Mouse (Mus musculus) gastrocnemius, adult 8-10 months (tissue): ENCODE measurements around the gene Acbd6. TPM values are rescaled to one million over a fixed set of nuclear protein-coding genes. Genes with fewer than 3 reads are reported as not detected.

Source experiments
- DNase-seq, 2 experiments: peaks; one replicate each; pipeline ENCODE4 v3.0.0; 2022; ENCODE audit warnings: low spot score in 2 of 2
- total RNA-seq, 4 experiments: library from RNA; stranded (reverse); gene quantifications; 2 replicates each; pipeline ENCODE4 v1.2.4; 2022

The Acbd6 gene
- total RNA-seq, 4 experiments from 2014 or later, result 51.5 to 66.7 (median 60.1) TPM

GRCm38 (mm10) chr1:155646345-155647307, 88.7 kb downstream of the Acbd6 start:
- no peak for DNase-seq

GRCm38 (mm10) chr1:155650121-155650846, 92.4 kb downstream of the Acbd6 start:
- DNase-seq, result no peak

GRCm38 (mm10) chr1:155654961-155655360, 97.0 kb downstream of the Acbd6 start:
- no peak for DNase-seq

- no peak for DNase-seq
These were observed 98.4 kb downstream of the Acbd6 start for GRCm38 (mm10) chr1:155656321-155656720.

- DNase-seq, result no peak
These were observed 106.1 kb downstream of the Acbd6 start for GRCm38 (mm10) chr1:155663994-155664393.

- DNase-seq, result no peak
These were observed 117.7 kb downstream of the Acbd6 start for GRCm38 (mm10) chr1:155675570-155675969.

- no peak for DNase-seq
These were observed 123.3 kb downstream of the Acbd6 start for GRCm38 (mm10) chr1:155681116-155681799.

GRCm38 (mm10) chr1:155686816-155687215, 128.9 kb downstream of the Acbd6 start:
- DNase-seq, result no peak

GRCm38 (mm10) chr1:155689141-155689540, 131.2 kb downstream of the Acbd6 start:
- no peak for DNase-seq

- no peak for DNase-seq
These were observed 131.6 kb downstream of the Acbd6 start for GRCm38 (mm10) chr1:155689558-155689957.

GRCm38 (mm10) chr1:155692230-155692629, 134.3 kb downstream of the Acbd6 start:
- DNase-seq, result no peak

GRCm38 (mm10) chr1:155693026-155693425, 135.1 kb downstream of the Acbd6 start:
- no peak for DNase-seq

- DNase-seq, result no peak
These were observed 135.5 kb downstream of the Acbd6 start for GRCm38 (mm10) chr1:155693443-155693842.

- no peak for DNase-seq
These were observed 140.6 kb downstream of the Acbd6 start for GRCm38 (mm10) chr1:155698373-155699159.

GRCm38 (mm10) chr1:155700886-155701285, 143.0 kb downstream of the Acbd6 start:
- no peak for DNase-seq

GRCm38 (mm10) chr1:155703191-155703680, 145.3 kb downstream of the Acbd6 start:
- DNase-seq, result no peak

GRCm38 (mm10) chr1:155704182-155704581, 146.3 kb downstream of the Acbd6 start:
- DNase-seq, result no peak

- DNase-seq, result no peak
These were observed 155.4 kb downstream of the Acbd6 start for GRCm38 (mm10) chr1:155713306-155713705.

- no peak for DNase-seq
These were observed 157.4 kb downstream of the Acbd6 start for GRCm38 (mm10) chr1:155715366-155715765.

GRCm38 (mm10) chr1:155717301-155717700, 159.4 kb downstream of the Acbd6 start:
- DNase-seq, result no peak

- DNase-seq, result no peak
These were observed 160.9 kb downstream of the Acbd6 start for GRCm38 (mm10) chr1:155718851-155719250.
